18 mouse cellular contexts compared by ENCODE assay signal in genomic region chr2:157558051-157558450, GRCm38 (mm10). TPM values are rescaled to one million over a fixed set of nuclear protein-coding genes. Genes with fewer than 3 reads are reported as not detected.
DNase-seq lines count a peak whose midpoint lies in the region; ATAC-seq lines count a peak whose summit lies in the region.
"Had no signal": no experiment of that assay in that cellular context is flagged by ENCODE, and none has a peak within 500 bp of the region (broad histone marks: within the 10 kb centered on the region; RNA-seq: fewer than 3 reads in every experiment).

No protein-coding gene starts in this region.

- H3K27ac ChIP-seq in midbrain, embryonic 16.5 days (ENCODE audit: low read length): peak overlapping the region; percentile 91
- no peak overlapping the region for H3K27ac ChIP-seq in heart, embryonic 10.5 days
- H3K27ac ChIP-seq: heart, embryonic 13.5 days; stomach, postnatal 0 days had no signal

- no peaks in the 10 kb centered on the region for H3K27me3 ChIP-seq in midbrain, embryonic 16.5 days (ENCODE audit: control insufficient read depth, insufficient read depth, low read depth, low read length)
- no peaks in the 10 kb centered on the region for H3K27me3 ChIP-seq in heart, embryonic 10.5 days (ENCODE audit: insufficient read depth, poor library complexity, severe bottlenecking)
- H3K27me3 ChIP-seq: CH12.LX; heart, embryonic 13.5 days had no signal

- H3K4me2 ChIP-seq in midbrain, embryonic 16.5 days (ENCODE audit: low read length): no peak overlapping the region
- H3K4me2 ChIP-seq: heart, embryonic 13.5 days; liver, embryonic 11.5 days had no signal

- H3K4me3 ChIP-seq in midbrain, embryonic 16.5 days (ENCODE audit: low read depth, low read length): no peak overlapping the region
- no peak overlapping the region for H3K4me3 ChIP-seq in heart, embryonic 10.5 days
- H3K4me3 ChIP-seq: erythroblast, embryonic 14.5 days; heart, embryonic 13.5 days; hindbrain, embryonic 10.5 days had no signal

- intact Hi-C loops in left cerebral cortex, postnatal 4 days (cut with DNase I): no loop called here

- peaks cover 15% of the 10 kb centered on the region for H3K4me1 ChIP-seq in midbrain, embryonic 16.5 days (ENCODE audit: control insufficient read depth, insufficient read depth, low read length)
- peaks cover 56% of the 10 kb centered on the region for H3K4me1 ChIP-seq in heart, embryonic 10.5 days

- 64% methylated on average over 9 of the region's 9 CpGs for WGBS in midbrain, embryonic 16.5 days
- 77% methylated on average over 9 of the region's 9 CpGs for WGBS in heart, embryonic 10.5 days

- DNase-seq in adrenal gland, postnatal 14 days: peak; percentile 30
- no peak for DNase-seq in adrenal gland, adult 8-10 months
- DNase-seq in left cerebral cortex, postnatal 4 days: peak; percentile 57
- no peak for DNase-seq in left cerebral cortex, adult 9 months (ENCODE audit: low spot score in 2 of 2)
- DNase-seq in cerebellum, postnatal 25 days: peak; percentile 63 to 73
- DNase-seq in layer of hippocampus, adult 18-20 months (ENCODE audit: low spot score in 2 of 2): no peak
- no peak for DNase-seq in heart, embryonic 10.5 days (ENCODE audit: low spot score)
- DNase-seq: kidney, adult 18-20 months; spleen, adult 18-20 months; thymus, postnatal 36 days had no signal

- H3K36me3 ChIP-seq in midbrain, embryonic 16.5 days (ENCODE audit: control insufficient read depth, insufficient read depth, low read length): peaks cover 54% of the 10 kb centered on the region
- peaks cover 66% of the 10 kb centered on the region for H3K36me3 ChIP-seq in heart, embryonic 10.5 days

- no peak for ATAC-seq in midbrain, embryonic 16.5 days

- no peak overlapping the region for H3K9ac ChIP-seq in midbrain, embryonic 16.5 days (ENCODE audit: low read depth, low read length)
- H3K9ac ChIP-seq: heart, embryonic 13.5 days had no signal

- H3K9me3 ChIP-seq in midbrain, embryonic 16.5 days (replicated peaks; ENCODE audit: control insufficient read depth, low read length, poor library complexity, severe bottlenecking): peaks cover 11% of the 10 kb centered on the region
- peaks cover 27% of the 10 kb centered on the region for H3K9me3 ChIP-seq in heart, embryonic 10.5 days

RNA-seq across cellular contexts. Expression of gene Nnat, which starts 1.8 kb away (rescaled TPM):
- 158 TPM in 2 replicates for total RNA-seq in adrenal gland, postnatal 14 days (2021)
- total RNA-seq in adrenal gland, adult 8-10 months (2022): 100 to 1,000 TPM in 2 of 4 experiments, 10 to 100 TPM in 2; 42.5 to 190 (median 123) TPM
- 1,000 to 10,000 TPM; 1,316 to 1,920 TPM for total RNA-seq in left cerebral cortex, postnatal 4 days (2021)
- 9,243 and 10,143 TPM in 2 replicates for polyA plus RNA-seq in midbrain, embryonic 16.5 days (2015; fragmentation: Nextera tagmentation; extraction: Ambion mirVana)
- total RNA-seq in layer of hippocampus, adult 18-20 months (2021): 100 to 1,000 TPM; 481 to 624 TPM
- polyA plus RNA-seq in heart, embryonic 10.5 days (2016; fragmentation: Nextera tagmentation; extraction: Ambion mirVana): 253 and 592 TPM in 2 replicates
- total RNA-seq: megakaryocyte-erythroid progenitor cell, adult 5-6 weeks had no signal

RNA-seq across cellular contexts. Expression of gene Blcap, which starts 13.0 kb away (rescaled TPM):
- 75.2 and 77.9 TPM in 2 replicates for total RNA-seq in adrenal gland, postnatal 14 days (2021)
- total RNA-seq in adrenal gland, adult 8-10 months (2022): 10 to 100 TPM; 81.0 to 96.7 (median 91.6) TPM
- 100 to 1,000 TPM; 161 to 182 TPM for total RNA-seq in left cerebral cortex, postnatal 4 days (2021)
- 357 and 363 TPM in 2 replicates for polyA plus RNA-seq in midbrain, embryonic 16.5 days (2015; fragmentation: Nextera tagmentation; extraction: Ambion mirVana)
- total RNA-seq in layer of hippocampus, adult 18-20 months (2021): 100 to 1,000 TPM; 120 to 136 TPM
- polyA plus RNA-seq in heart, embryonic 10.5 days (2016; fragmentation: Nextera tagmentation; extraction: Ambion mirVana): 38.3 and 38.6 TPM in 2 replicates

Comparison
In these comparisons a context has a peak if more than half of its experiments do, and no peak if none do; other contexts are left out.
1. DNase-seq: peak in adrenal gland, postnatal 14 days (single experiment), left cerebral cortex, postnatal 4 days (single experiment) and cerebellum, postnatal 25 days (2 of 2); none in adrenal gland, adult 8-10 months (single experiment), left cerebral cortex, adult 9 months (0 of 2), layer of hippocampus, adult 18-20 months (0 of 2) and heart, embryonic 10.5 days (single experiment).